Mouse (Mus musculus): Measurements from ENCODE around the gene Spdl1. TPM values are rescaled to one million over a fixed set of nuclear protein-coding genes. Genes with fewer than 3 reads are reported as not detected.

Gene Spdl1
- total and polyA plus RNA-seq, 3 experiments = 45.2 to 72.8 (median 61.1) TPM

DNA sequence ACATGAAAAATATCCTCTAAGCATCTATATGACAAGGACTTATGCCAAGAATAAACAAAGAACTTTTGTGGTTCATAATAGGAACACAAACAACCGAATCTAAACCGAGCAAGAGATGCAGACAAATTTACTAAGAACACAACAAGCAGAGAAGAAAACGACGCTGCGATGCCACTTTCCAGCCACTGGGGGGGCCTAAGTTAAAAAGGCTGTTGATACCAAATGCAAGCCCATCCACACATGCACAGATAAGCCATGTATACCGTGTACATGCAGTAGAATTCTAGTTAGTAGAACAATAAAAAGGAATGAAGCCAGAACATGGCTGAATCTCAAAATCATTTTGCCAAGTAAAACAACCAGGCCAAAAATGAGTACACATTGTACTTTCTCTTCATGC, 35.2 kb upstream of the Spdl1 start:
- Histone ChIP-seq H3K27ac (ENCODE audit: insufficient read depth, low read depth) (no peak overlapping the region), H3K27me3 (replicated peaks) (no peaks in the 10 kb centered on the region), H3K4me1 (ENCODE audit: control insufficient read depth in 1 of 2, insufficient read depth in 2 of 2) (peaks cover 0 to 5% of the 10 kb centered on the region in 2 experiments; a peak in 3 of 4 replicates), H3K9me3 (replicated peaks; ENCODE audit: low read length) (no peaks in the 10 kb centered on the region), H3K36me3 (replicated peaks in 1 of 2; ENCODE audit: control insufficient read depth in 1 of 2, insufficient read depth in 1 of 2, low read length in 1 of 2) (no peaks in the 10 kb centered on the region), H3K9ac (ENCODE audit: insufficient read depth, low read depth) (peak overlapping the region; percentile 20; the same call in 1 of the 2 replicates), H3K4me3 (replicated peaks in 1 of 3; ENCODE audit: low read depth in 2 of 3, low read length in 2 of 3, poor library complexity in 1 of 3) (peak overlapping the region in 1 of 3 experiments; percentile 1), H3K4me2 (ENCODE audit: insufficient read depth, low read depth, poor library complexity, severe bottlenecking) (peak overlapping the region; percentile 58; the same call in 1 of the 2 replicates), H3K79me2 (replicated peaks; ENCODE audit: control insufficient read depth, extremely low read depth, insufficient read depth, poor library complexity, severe bottlenecking) (no peaks in the 10 kb centered on the region)
- peak; percentile 44 for DNase-seq (ENCODE audit: extremely low read depth)
- in situ Hi-C loops (cut with MboI; ENCODE audit: low pct_ligation_motif_present, low pct_unique_long_range_greater_than_20kb, low sequenced_read_pairs) = no loop called here
- dilution Hi-C loops (cut with MboI; ENCODE audit: extremely low pct_ligation_motif_present, extremely low pct_unique_long_range_greater_than_20kb, low sequenced_read_pairs) = no loop called here
- no peak for TF ChIP-seq ZMIZ1 (IDR thresholded peaks at IDR 0.05; ENCODE audit: low read depth, low read length)
- TF ChIP-seq RCOR1 (conservative IDR thresholded peaks at IDR 0.05; ENCODE audit: low read depth, low read length) = no peak
- TF ChIP-seq SMC3 (IDR thresholded peaks at IDR 0.05; ENCODE audit: low read depth, low read length) = peak; percentile 59
- no peak for TF ChIP-seq ZNF384 (IDR thresholded peaks at IDR 0.05; ENCODE audit: low read depth, low read length)
- no peak for TF ChIP-seq POLR2AphosphoS2 (IDR thresholded peaks at IDR 0.05; ENCODE audit: low read depth, low read length)
- no peak for TF ChIP-seq GABPA (IDR thresholded peaks at IDR 0.05; ENCODE audit: insufficient replicate concordance, low read depth, low read length)
- TF ChIP-seq MYC (IDR thresholded peaks at IDR 0.05; ENCODE audit: low read depth, low read length) = no peak
- no peak for TF ChIP-seq USF2 (conservative IDR thresholded peaks at IDR 0.05; ENCODE audit: low read depth, low read length)
- peak; percentile 38 to 72 for TF ChIP-seq CTCF (conservative IDR thresholded peaks at IDR 0.05 in 1 of 2, IDR thresholded peaks at IDR 0.05 in 1 of 2; ENCODE audit: low read depth in 2 of 2, low read length in 2 of 2)
- peak; percentile 60 for TF ChIP-seq RAD21 (IDR thresholded peaks at IDR 0.05; ENCODE audit: low read depth, low read length)

DNA sequence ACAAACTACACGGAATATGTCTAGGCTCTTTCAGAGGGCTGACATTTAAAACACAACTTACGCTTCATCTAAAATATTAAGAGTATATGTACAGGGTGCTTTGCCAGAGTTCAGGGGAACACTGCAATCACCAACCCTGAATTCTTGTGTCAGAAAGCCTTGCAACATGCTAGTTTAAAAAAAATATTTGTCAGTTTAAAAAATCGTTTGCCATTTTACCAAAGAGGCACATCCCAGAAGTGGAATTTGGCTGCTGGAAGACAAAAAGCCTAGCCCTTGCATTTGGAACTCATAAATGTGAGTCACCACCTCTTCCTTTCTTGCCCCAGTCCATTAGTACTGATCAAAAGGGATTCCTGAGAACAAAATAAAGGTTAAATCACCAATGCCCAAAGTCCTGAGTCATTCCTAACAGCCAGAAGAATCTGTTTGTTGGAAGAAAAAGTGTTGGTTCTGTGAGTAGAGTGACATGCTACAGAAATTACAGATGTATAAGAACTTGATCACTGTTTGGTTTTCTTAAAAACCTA, 32.4 kb upstream of the Spdl1 start:
- no peak for DNase-seq (ENCODE audit: extremely low read depth)
- H3K4me3 ChIP-seq (replicated peaks in 1 of 3; ENCODE audit: low read depth in 2 of 3, low read length in 2 of 3, poor library complexity in 1 of 3) = no peak overlapping the region
- H3K27ac ChIP-seq (ENCODE audit: insufficient read depth, low read depth) = no peak overlapping the region
- no peaks in the 10 kb centered on the region for H3K27me3 ChIP-seq (replicated peaks)
- H3K4me1 ChIP-seq (ENCODE audit: control insufficient read depth in 1 of 2, insufficient read depth in 2 of 2) = peaks cover 0 to 5% of the 10 kb centered on the region in 2 experiments; a peak in 3 of 4 replicates
- H3K9me3 ChIP-seq (replicated peaks; ENCODE audit: low read length) = no peaks in the 10 kb centered on the region
- no peaks in the 10 kb centered on the region for H3K36me3 ChIP-seq (replicated peaks in 1 of 2; ENCODE audit: control insufficient read depth in 1 of 2, insufficient read depth in 1 of 2, low read length in 1 of 2)
- H3K9ac ChIP-seq (ENCODE audit: insufficient read depth, low read depth) = no peak overlapping the region
- H3K79me2 ChIP-seq (replicated peaks; ENCODE audit: control insufficient read depth, extremely low read depth, insufficient read depth, poor library complexity, severe bottlenecking) = no peaks in the 10 kb centered on the region
- in situ Hi-C loops (cut with MboI; ENCODE audit: low pct_ligation_motif_present, low pct_unique_long_range_greater_than_20kb, low sequenced_read_pairs) = no loop called here
- dilution Hi-C loops (cut with MboI; ENCODE audit: extremely low pct_ligation_motif_present, extremely low pct_unique_long_range_greater_than_20kb, low sequenced_read_pairs) = no loop called here
- H3K4me2 ChIP-seq (ENCODE audit: insufficient read depth, low read depth, poor library complexity, severe bottlenecking) = no peak overlapping the region
- TF ChIP-seq SIN3A (IDR thresholded peaks at IDR 0.05; ENCODE audit: low read length) (no peak), ELF1 (IDR thresholded peaks at IDR 0.05; ENCODE audit: low read depth, low read length) (no peak), SMC3 (IDR thresholded peaks at IDR 0.05; ENCODE audit: low read depth, low read length) (no peak), CHD2 (IDR thresholded peaks at IDR 0.05; ENCODE audit: low read length) (no peak), JUND (conservative IDR thresholded peaks at IDR 0.05; ENCODE audit: low read depth, low read length) (no peak), TBP (conservative IDR thresholded peaks at IDR 0.05; ENCODE audit: low read depth, low read length) (no peak), POLR2AphosphoS2 (IDR thresholded peaks at IDR 0.05; ENCODE audit: low read depth, low read length) (no peak), RCOR1 (conservative IDR thresholded peaks at IDR 0.05; ENCODE audit: low read depth, low read length) (no peak), MXI1 (IDR thresholded peaks at IDR 0.05; ENCODE audit: low read depth, low read length) (no peak), USF1 (IDR thresholded peaks at IDR 0.05; ENCODE audit: low read depth, low read length) (no peak), CHD1 (IDR thresholded peaks at IDR 0.05; ENCODE audit: low read depth, low read length) (no peak), ETS1 (conservative IDR thresholded peaks at IDR 0.05; ENCODE audit: low read depth, low read length) (no peak), MAX (IDR thresholded peaks at IDR 0.05; ENCODE audit: low read length) (no peak), RAD21 (IDR thresholded peaks at IDR 0.05; ENCODE audit: low read depth, low read length) (no peak), GABPA (IDR thresholded peaks at IDR 0.05; ENCODE audit: insufficient replicate concordance, low read depth, low read length) (no peak), USF2 (conservative IDR thresholded peaks at IDR 0.05; ENCODE audit: low read depth, low read length) (no peak), NRF1 (IDR thresholded peaks at IDR 0.05; ENCODE audit: low read depth, low read length) (no peak)

Data from CH12.LX (cell line).